Mouse (Mus musculus): ENCODE data around the gene Cacna1f.

DNA sequence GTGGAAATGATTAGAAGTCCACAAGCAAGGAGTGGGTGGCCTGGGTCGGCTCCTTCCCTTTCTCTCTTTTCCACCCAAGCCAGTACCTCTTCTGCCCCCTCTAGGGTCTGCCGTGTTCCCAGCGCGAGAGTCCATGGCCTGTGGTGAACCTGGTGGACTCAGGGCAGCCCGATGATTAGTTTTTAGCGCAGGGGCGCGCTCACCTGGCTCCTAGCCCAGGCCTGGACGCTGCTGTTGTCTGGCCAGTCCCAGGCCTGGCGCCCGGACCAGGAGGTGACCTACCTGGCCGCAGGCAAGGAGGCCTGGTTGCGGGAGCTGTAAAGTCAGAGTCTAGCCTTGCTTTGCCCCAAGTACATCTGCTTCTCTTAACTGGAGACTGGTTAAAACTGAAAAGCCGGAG is 74.0 kb downstream of the Cacna1f start, which contains the start of gene Magix:
- no peak for TF ChIP-seq CTCF (IDR thresholded peaks at IDR 0.05; ENCODE audit: extremely low read depth, insufficient read length, insufficient replicate concordance, low read depth, low read length)
- TF ChIP-seq POLR2A (IDR thresholded peaks at IDR 0.05; ENCODE audit: low read depth, low read length) = no peak

Measured in small intestine, adult 2 months (tissue).